Mouse (Mus musculus) hindbrain, postnatal 0 days (tissue): ENCODE measurements around the gene Clec16a. TPM values are rescaled to one million over a fixed set of nuclear protein-coding genes. Genes with fewer than 3 reads are reported as not detected.
A peak's percentile ranks its signal among the peaks of the same experiment; 100 is the strongest.

Source experiments
- ATAC-seq: fragments of 200-750 bp; cut with Nextera tagmentation; 2 replicates; pipeline ENCODE4 v1.8.0; 2017; ENCODE audit warnings: mild to moderate bottlenecking, moderate TSS enrichment, moderate library complexity
- DNase-seq: peaks from one replicate; pipeline ENCODE4 v3.0.0-alpha.2; 2015; ENCODE audit warnings: low spot score
- H3K27ac ChIP-seq: fragments of 300-500 bp; sonication (generic); 2 replicates; pipeline ENCODE4 v1.5.1; 2014; ENCODE audit warnings: mild to moderate bottlenecking
- H3K27me3 ChIP-seq: fragments of 300-500 bp; sonication (generic); 2 replicates; pipeline ENCODE4 v1.6.1; 2014; ENCODE audit warnings: low read length, mixed read lengths; ENCODE audit not compliant: insufficient read depth
- H3K36me3 ChIP-seq: fragments of 300-500 bp; sonication (generic); 2 replicates; pipeline ENCODE4 v1.6.1; 2014; ENCODE audit warnings: low read length, mixed read lengths; ENCODE audit not compliant: insufficient read depth
- H3K4me1 ChIP-seq: fragments of 300-500 bp; sonication (generic); 2 replicates; pipeline ENCODE4 v1.6.1; 2014; ENCODE audit warnings: antibody characterized with exemption, low read length, mixed read lengths; ENCODE audit not compliant: insufficient read depth
- H3K4me2 ChIP-seq: fragments of 300-500 bp; sonication (generic); 2 replicates; pipeline ENCODE4 v1.6.1; 2014; ENCODE audit warnings: low read depth, mild to moderate bottlenecking, low read length, moderate library complexity, mixed read lengths
- H3K4me3 ChIP-seq: fragments of 300-500 bp; sonication (generic); 2 replicates; pipeline ENCODE4 v1.5.1; 2014; ENCODE audit warnings: low read length
- H3K9ac ChIP-seq: fragments of 300-500 bp; sonication (generic); replicated peaks from 2 replicates; pipeline ENCODE4 v1.6.1; 2014; ENCODE audit warnings: mild to moderate bottlenecking, low read length, moderate library complexity, mixed read lengths
- H3K9me3 ChIP-seq: fragments of 300-500 bp; sonication (generic); 2 replicates; pipeline ENCODE4 v1.6.1; 2016; ENCODE audit warnings: low read length, mixed read lengths
- CTCF ChIP-seq: IDR thresholded peaks from 2 replicates; pipeline ENCODE4 v1.5.1; 2016; ENCODE audit warnings: antibody characterized with exemption, control low read depth, low read depth
- WGBS: fragments of 180-500 bp; shearing (Covaris S2); extraction: QIAGEN DNeasy Blood & Tissue Kit; methylation state at CpG from one replicate; pipeline ENCODE4 v1.1.7; 2014; 5-methylcytosine and 5-hydroxymethylcytosine counted together
- polyA plus RNA-seq: library from polyadenylated mRNA; unstranded; fragments of >200 nt; fragmentation: Nextera tagmentation; extraction: Ambion mirVana; gene quantifications from 2 replicates; pipeline ENCODE4 v1.2.1, GENCODE M21; 2015
- total RNA-seq: library from RNA; depleted of rRNA; stranded (reverse); fragments of >200 nt; gene quantifications from 2 replicates; pipeline ENCODE4 v1.2.3, GENCODE M21; 2014

Clec16a gene
- total and polyA plus RNA-seq, 2 experiments from 2014 or later, result 62.5 to 67.8 TPM

DNA sequence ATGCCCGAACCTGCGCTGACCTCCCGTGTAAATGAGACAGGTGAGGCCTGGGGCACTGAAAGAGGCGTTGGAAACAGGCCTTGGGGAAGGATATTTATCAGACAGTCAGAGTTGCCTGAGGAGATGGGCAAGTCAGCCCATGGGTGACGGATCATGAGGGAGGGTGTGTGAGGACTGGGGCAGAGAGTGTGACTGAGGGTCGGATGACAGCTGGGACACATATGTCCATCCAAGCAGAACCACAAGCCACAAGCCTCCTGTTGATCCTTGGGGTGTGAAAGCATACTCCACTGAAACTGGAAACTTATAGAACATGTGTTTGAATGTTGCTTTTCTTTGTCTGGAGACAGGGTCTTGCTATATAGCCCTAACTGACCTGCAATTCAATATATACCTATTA, 36.4 kb upstream of the Clec16a start:
- no peak for ATAC-seq
- Histone ChIP-seq H3K9ac (no peak overlapping the region), H3K27me3 (no peaks in the 10 kb centered on the region), H3K36me3 (no peaks in the 10 kb centered on the region), H3K9me3 (no peaks in the 10 kb centered on the region), H3K4me1 (0 out of 2 replicates have a peak, but pooled peaks cover 3% of the 10 kb centered on the region), H3K4me3 (no peak overlapping the region), H3K4me2 (no peak overlapping the region), H3K27ac (no peak overlapping the region)
- TF ChIP-seq CTCF, result no peak
- DNase-seq, result no peak
- WGBS, result 74% methylated on average over 6 of the region's 6 CpGs

DNA sequence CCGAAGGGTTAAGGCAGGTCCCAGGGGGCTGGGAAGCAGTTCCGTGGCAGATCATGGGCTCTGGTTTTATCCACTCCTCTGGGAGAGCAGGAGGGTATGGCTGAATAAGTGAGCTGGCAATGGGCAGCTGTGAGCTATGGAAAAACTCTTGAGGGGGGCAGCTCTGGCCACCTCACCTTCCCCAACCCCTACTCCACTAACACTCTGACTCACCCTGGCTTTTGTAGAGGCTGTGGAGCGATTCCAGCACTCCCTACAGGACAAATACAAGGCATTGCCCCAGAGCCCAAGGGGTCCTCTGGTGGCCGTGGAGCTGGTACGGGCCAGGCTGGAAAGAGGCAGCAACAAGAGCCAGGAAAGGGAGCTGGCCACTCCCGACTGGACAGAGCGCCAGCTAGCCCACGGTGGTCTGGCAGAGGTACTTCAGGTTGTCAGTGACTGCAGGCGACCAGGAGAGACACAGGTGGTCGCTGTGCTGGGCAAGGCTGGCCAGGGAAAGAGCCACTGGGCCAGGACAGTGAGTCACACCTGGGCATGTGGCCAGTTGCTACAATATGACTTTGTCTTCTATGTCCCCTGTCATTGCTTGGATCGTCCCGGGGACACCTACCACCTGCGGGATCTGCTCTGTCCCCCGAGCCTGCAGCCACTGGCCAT, 34.5 kb upstream of the Clec16a start:
- no peak overlapping the region for H3K9ac ChIP-seq
- TF ChIP-seq CTCF, result peak; percentile 36
- H3K27ac ChIP-seq, result no peak overlapping the region
- H3K9me3 ChIP-seq, result no peaks in the 10 kb centered on the region
- DNase-seq (no peak), ATAC-seq (peak; percentile 65)
- H3K36me3 ChIP-seq, result no peaks in the 10 kb centered on the region
- H3K4me3 ChIP-seq, result no peak overlapping the region
- H3K4me1 ChIP-seq, result 0 out of 2 replicates have a peak, but pooled peaks cover 3% of the 10 kb centered on the region
- WGBS, result 56% methylated on average over 14 of the region's 14 CpGs
- H3K27me3 ChIP-seq, result no peaks in the 10 kb centered on the region
- H3K4me2 ChIP-seq, result no peak overlapping the region

DNA sequence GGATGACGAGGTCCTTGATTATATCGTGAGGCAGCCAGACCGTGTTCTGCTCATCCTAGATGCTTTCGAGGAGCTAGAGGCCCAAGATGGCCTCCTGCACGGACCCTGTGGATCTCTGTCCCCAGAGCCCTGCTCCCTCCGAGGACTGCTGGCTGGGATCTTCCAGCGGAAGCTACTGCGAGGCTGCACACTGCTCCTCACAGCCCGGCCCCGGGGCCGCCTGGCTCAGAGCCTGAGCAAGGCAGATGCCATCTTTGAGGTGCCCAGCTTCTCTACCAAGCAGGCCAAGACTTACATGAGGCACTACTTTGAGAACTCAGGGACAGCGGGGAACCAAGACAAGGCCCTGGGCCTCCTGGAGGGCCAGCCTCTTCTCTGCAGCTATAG, 34.0 kb upstream of the Clec16a start:
- TF ChIP-seq CTCF, result no peak
- Histone ChIP-seq H3K4me2 (no peak overlapping the region), H3K9me3 (no peaks in the 10 kb centered on the region), H3K27ac (no peak overlapping the region), H3K4me1 (0 out of 2 replicates have a peak, but pooled peaks cover 3% of the 10 kb centered on the region), H3K27me3 (no peaks in the 10 kb centered on the region), H3K36me3 (no peaks in the 10 kb centered on the region), H3K4me3 (no peak overlapping the region), H3K9ac (no peak overlapping the region)
- DNase-seq, result no peak
- ATAC-seq, result no peak
- WGBS, result 81% methylated on average over 12 of the region's 12 CpGs

DNA sequence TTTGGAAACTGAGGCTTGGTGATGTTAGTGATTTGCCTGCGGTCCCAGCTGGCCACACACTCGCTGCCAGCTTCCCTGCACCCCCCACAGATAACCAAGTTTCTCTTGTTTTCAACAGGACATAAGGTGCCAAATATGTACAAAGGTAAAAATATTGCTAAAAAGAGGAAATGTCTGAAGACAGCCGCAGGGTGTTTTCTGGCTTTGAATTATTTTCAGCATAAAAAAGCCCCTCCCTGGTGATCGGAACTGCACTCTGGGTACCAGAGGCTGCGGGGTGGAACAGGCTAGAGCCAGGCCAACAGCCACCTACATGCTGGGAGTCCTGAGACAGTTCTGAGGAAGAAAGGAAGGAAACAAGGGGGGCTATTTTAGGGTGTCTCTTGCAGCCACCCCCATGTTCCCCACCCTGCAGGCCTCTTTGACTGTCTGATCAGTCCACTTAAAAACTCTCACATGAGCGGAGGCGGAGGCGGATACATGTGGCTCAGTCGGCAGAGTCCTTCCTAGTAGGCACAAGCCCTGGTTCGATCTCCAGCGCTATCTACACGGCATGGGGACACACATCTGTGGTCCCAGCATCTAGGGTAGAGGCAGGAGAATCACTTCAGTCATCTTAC, 29.1 kb upstream of the Clec16a start:
- Histone ChIP-seq H3K4me2 (no peak overlapping the region), H3K27me3 (no peaks in the 10 kb centered on the region), H3K4me3 (no peak overlapping the region), H3K9me3 (no peaks in the 10 kb centered on the region), H3K9ac (no peak overlapping the region), H3K27ac (no peak overlapping the region), H3K36me3 (no peaks in the 10 kb centered on the region), H3K4me1 (no peaks in the 10 kb centered on the region)
- no peak for DNase-seq
- 90% methylated on average over 12 of the region's 12 CpGs for WGBS
- TF ChIP-seq CTCF, result no peak
- no peak for ATAC-seq

DNA sequence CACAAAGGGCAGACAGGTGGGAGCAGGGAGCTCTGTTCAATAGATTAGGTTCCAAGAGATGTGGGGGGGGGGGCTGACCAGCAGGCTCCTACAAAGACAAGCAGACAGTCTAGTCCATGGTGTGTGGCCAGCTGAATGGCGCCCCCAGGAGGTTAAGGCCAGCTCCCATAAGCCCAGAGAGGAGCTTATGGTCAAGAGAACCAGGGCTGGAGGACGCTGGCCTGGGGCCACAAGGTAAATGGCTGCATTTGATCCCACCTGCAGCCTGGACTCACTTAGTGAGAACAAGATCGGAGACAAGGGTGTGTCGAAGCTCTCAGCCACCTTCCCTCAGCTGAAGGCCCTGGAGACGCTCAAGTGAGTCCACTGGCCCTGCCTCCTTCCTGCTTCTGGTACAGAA, 27.1 kb upstream of the Clec16a start:
- no peaks in the 10 kb centered on the region for H3K27me3 ChIP-seq
- no peak for ATAC-seq
- TF ChIP-seq CTCF, result 0 out of 2 replicates have a peak, but pooled peaks have one; percentile 8
- no peaks in the 10 kb centered on the region for H3K9me3 ChIP-seq
- no peak overlapping the region for H3K4me3 ChIP-seq
- WGBS, result 62% methylated on average over 5 of the region's 5 CpGs
- no peaks in the 10 kb centered on the region for H3K36me3 ChIP-seq
- H3K27ac ChIP-seq, result no peak overlapping the region
- H3K4me2 ChIP-seq, result no peak overlapping the region
- no peak overlapping the region for H3K9ac ChIP-seq
- DNase-seq, result no peak
- no peaks in the 10 kb centered on the region for H3K4me1 ChIP-seq

DNA sequence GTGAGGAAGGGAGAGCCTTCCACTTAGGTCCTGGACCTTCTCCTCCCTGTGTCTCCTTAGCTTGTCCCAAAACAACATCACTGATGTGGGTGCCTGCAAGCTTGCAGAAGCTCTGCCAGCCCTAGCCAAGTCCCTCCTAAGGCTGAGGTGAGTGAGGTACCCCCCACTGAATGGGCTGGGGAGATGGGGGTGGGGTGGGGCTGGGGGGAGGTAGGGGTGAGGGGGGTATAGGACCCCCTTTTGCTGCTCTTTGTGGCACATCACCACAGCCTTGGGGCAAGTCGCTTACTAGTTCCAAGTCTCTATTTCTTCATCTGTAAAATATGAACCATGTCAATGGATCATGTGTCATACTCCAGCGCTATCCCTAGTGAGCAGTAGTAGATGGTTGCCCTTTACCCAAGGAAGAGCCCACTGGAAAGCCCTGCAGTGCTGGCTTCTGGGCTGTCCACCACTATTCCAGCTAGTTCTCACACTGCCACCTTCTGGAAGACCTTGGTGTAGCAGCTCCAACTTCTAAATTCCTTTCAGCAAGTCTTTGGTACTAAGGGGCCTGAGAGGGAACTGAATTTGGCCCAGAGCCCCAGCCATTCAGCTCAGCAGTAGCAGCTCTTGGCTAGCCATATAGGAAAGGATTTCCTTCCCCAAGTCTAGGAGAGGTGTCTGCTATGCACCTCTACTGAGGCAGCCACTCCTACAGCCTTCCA, 24.1 kb upstream of the Clec16a start:
- WGBS, result 32% methylated on average over 2 of the region's 2 CpGs
- no peaks in the 10 kb centered on the region for H3K4me1 ChIP-seq
- DNase-seq, result peak; percentile 90
- no peak overlapping the region for H3K27ac ChIP-seq
- H3K4me2 ChIP-seq, result no peak overlapping the region
- H3K9me3 ChIP-seq, result no peaks in the 10 kb centered on the region
- H3K4me3 ChIP-seq, result no peak overlapping the region
- no peaks in the 10 kb centered on the region for H3K36me3 ChIP-seq
- no peak overlapping the region for H3K9ac ChIP-seq
- peak; percentile 84 for TF ChIP-seq CTCF
- no peaks in the 10 kb centered on the region for H3K27me3 ChIP-seq
- peak; percentile 84 for ATAC-seq
